Mouse (Mus musculus) lung, adult 2 months (tissue): ENCODE results near the gene Inha. TPM values are rescaled to one million over a fixed set of nuclear protein-coding genes. Genes with fewer than 3 reads are reported as not detected.

Source experiments
- DNase-seq: peaks from one replicate; pipeline ENCODE4 v3.0.0; 2022
- H3K4me1 ChIP-seq: fragments of 200-500 bp; 2 replicates; pipeline ENCODE4 v1.6.1; 2011; ENCODE audit warnings: low read length; ENCODE audit not compliant: control insufficient read depth, insufficient read depth
- H3K4me3 ChIP-seq: fragments of 200-500 bp; replicated peaks from 2 replicates; pipeline ENCODE3; 2011; ENCODE audit warnings: low read depth, mild to moderate bottlenecking, control low read depth, low read length; ENCODE audit errors: extremely low read depth
- CTCF ChIP-seq: fragments of 200-500 bp; IDR thresholded peaks from 2 replicates; pipeline ENCODE4 v1.5.1; 2011; ENCODE audit warnings: mild to moderate bottlenecking, low read length, control low read depth; ENCODE audit not compliant: insufficient read depth
- POLR2A ChIP-seq: fragments of 200-500 bp; IDR thresholded peaks from 2 replicates; pipeline ENCODE4 v1.6.1; 2011; ENCODE audit warnings: low read depth, mild to moderate bottlenecking, control low read depth, low read length, borderline replicate concordance; ENCODE audit errors: extremely low read depth
- WGBS: fragments of 180-500 bp; shearing (Covaris S2); methylation state at CpG from one replicate; pipeline ENCODE4 v1.1.7; 2018; 5-methylcytosine and 5-hydroxymethylcytosine counted together
- polyA plus RNA-seq: library from polyadenylated mRNA; depleted of rRNA; stranded (reverse); fragments of >200 nt; gene quantifications from 2 replicates; pipeline ENCODE4 v1.2.3, GENCODE M21; 2012; rRNA removed

Inha gene
- polyA plus RNA-seq, result 13.6 and 14.3 TPM in 2 replicates

DNA sequence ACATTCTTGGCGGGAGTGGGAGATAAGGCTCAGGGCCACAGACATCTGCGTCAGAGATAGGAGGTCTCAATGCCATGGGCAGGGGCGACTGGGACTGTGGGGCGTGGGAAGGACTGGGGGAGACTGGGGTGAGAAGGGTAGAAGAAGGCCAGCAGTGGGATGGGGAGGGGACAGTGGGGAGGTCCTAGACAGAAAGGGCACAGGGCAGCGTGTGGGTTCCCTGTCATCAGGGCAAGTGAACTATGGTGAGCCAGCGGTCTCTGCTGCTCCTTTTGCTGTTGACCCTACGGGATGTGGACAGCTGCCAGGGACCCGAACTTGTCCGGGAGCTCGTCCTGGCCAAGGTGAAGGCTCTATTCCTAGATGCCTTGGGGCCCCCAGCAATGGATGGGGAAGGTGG lies at the start of gene Inha:
Gene Inha, plus strand, starts transcription at position 72 of the 400 bp plus-strand sequence.
- 78% methylated on average over 10 of the region's 10 CpGs for WGBS
- H3K4me3 ChIP-seq, result peak within 1 kb of the TSS; percentile 73
- TF ChIP-seq POLR2A (no peak), CTCF (no peak)
- H3K4me1 ChIP-seq, result no peaks in the 10 kb centered on the region
- DNase-seq, result no peak

DNA sequence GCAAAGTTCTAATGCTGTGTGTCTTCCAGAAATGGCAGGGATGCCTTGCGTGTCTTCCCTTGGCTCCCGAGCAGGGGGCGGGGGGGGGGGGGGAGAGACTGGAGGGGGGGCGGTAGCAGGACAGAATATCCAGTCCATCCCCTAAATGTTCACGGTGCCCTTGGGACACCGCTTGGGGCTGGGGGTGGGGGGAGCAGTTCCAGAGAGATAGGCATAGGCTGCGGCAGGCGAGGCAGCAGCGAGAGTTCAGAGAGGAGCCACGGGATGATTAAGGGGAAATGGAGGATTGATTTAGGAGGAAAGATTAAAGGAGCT lies 49.2 kb upstream of the Inha start:
- H3K4me1 ChIP-seq, result 0 out of 2 replicates have a peak, but pooled peaks cover 5% of the 10 kb centered on the region
- H3K4me3 ChIP-seq, result no peak overlapping the region
- TF ChIP-seq POLR2A, result no peak
- no peak for TF ChIP-seq CTCF
- WGBS, result 8% methylated on average over 10 of the region's 10 CpGs
- no peak for DNase-seq

DNA sequence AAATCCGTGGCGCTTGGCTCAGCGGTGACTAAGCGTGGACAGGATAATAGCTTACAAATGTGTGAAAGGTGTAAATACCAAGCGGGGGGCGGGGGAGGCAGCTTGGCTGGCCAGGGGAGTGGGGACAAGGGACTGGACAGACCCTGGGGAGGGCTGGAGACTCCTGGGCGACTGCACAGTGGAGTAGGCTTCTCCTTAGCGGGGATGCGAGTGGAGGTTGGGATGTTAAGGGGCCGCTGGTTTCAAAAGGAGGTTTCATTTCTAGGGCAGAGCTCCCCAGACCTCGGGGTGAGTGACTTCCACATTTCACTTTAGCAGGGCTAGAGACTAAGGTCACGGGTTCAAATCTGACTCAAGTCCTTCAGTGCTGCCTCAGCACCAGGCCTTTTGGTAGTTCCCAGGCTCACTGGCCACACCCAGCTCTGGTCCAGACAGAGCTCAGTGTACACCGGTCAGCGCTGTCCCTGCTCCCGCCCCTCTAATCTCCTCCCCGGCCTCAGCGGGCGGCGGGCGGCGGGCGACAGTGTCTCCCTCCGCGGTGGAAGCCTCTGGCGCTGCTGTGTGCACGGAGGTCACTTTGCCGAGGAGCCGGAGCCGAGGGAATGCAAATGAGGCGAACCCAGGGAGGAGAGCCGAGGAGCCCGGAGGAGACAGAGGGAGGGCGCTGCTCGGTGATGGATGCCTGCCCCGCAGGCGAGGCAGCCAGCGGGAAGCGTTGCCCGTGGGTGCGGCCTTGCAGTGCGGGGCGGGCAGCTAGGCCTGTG lies 48.7 kb upstream of the Inha start:
- Histone ChIP-seq H3K4me3 (no peak overlapping the region), H3K4me1 (0 out of 2 replicates have a peak, but pooled peaks cover 5% of the 10 kb centered on the region)
- no peak for DNase-seq
- TF ChIP-seq POLR2A (no peak), CTCF (no peak)
- 4% methylated on average over 42 of the region's 42 CpGs for WGBS

DNA sequence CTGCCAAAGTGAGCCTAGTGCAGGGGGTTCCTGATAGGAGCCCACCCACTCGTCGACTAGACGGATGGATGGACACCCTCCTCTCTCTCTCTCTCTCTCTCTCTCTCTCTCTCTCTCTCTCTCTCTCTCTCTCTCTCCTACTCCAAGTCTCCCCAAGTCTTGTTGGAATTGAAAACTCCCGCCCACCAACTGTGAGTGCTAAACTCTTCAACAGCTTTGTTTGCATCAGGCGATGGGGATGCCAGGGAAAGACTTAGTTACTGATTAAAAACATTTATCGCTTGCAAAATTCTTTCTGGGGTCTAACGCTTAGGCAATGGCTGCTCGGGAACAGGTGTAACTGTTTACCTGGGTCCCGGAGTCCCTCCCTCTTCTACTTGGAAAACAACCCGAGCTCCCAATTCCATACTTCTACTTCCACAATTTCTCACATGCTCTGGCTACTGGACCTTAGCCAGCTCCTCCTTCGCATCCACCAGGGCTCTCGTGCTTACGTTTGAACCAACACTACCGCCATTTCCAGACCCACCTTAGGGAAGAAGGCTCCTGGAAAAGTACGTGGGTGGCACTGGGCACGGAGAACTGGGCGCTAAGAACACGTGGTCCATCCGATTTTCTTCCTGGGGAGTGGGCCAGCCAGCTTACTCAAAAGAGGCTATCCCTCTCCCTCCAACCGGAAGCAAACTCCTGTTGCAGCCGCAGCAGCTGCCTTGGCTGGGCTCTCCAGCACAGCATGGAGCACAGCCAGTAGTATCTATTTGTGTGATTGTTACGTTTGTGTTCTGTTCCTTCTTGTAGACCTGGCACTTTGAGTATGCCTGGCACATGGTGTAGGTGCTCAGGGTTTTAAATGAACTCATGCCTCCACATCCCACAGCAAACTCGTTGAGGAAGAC lies 47.8 kb upstream of the Inha start:
- no peak overlapping the region for H3K4me3 ChIP-seq
- 0 out of 2 replicates have a peak, but pooled peaks cover 5% of the 10 kb centered on the region for H3K4me1 ChIP-seq
- no peak for DNase-seq
- TF ChIP-seq POLR2A (no peak), CTCF (no peak)
- 12% methylated on average over 23 of the region's 23 CpGs for WGBS

DNA sequence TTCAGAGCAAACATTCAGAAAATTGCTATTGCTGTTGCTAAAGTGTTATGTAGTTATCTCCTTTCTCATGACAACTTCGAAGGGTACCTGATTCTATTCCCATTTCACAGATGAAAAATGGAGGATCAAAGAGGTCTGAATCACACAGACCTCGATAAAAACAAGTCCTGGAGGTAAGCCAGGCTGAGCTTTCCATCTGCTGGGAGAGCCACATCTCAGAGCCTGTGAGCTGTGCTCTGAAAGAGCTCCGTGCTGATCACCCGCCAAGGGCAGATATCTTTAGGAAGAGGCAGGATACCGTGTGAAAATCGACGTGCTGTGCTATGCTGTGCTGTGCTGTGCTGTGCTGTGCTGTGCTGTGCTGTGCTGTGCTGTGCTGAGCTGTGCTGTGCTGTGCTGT lies 46.6 kb upstream of the Inha start:
- DNase-seq, result no peak
- TF ChIP-seq POLR2A (no peak), CTCF (no peak)
- 57% methylated on average over 7 of the region's 7 CpGs for WGBS
- Histone ChIP-seq H3K4me1 (0 out of 2 replicates have a peak, but pooled peaks cover 5% of the 10 kb centered on the region), H3K4me3 (no peak overlapping the region)

DNA sequence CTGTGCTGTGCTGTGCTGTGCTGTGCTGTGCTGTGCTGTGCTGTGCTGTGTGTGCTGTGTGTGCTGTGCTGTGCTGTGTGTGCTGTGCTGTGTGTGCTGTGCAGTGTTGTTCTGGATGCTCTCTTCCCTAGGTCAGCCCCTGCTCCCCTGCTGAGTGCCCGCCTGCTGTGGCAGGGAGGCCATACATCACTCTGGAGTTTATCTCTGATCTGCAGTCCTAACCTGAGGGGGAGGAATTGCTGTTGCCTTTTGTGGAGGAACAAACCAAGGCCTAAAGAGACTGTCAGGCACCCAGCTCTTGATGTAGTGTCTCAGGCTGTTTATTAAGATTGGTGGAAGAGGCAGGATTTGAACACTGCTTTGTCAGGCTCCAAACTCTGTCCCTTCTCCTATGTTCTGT lies 44.2 kb upstream of the Inha start:
- DNase-seq, result no peak
- Histone ChIP-seq H3K4me3 (no peak overlapping the region), H3K4me1 (0 out of 2 replicates have a peak, but pooled peaks cover 5% of the 10 kb centered on the region)
- WGBS, result 43% methylated on average over 1 of the region's 1 CpGs
- TF ChIP-seq CTCF (no peak), POLR2A (no peak)

DNA sequence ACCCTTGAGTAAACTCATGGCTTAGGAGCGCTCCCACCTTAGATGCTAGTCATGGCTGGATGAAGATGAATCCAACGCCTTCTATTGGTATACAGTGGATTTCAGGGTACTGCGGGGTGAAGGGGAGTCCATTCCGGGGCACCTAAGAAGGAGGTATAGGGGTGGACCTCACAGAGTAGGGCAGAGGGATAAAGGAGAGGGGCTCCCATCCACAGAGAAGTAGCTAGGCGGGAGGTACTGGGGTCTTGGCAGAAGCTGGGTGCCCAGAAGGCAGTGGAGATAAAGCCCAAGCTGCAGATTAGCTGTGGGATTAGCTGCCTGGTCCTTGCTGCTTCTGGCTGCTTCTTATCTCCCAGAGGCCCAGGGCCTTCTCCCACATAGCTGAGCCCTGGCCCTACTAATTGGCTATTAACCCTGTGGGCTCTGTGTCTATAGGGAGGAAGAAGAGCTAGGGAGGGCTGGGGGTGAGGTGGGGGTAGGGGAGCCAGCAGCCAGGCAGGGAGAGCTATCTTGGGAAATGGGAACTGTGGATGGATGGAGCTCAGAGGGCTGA lies 43.1 kb upstream of the Inha start:
- Histone ChIP-seq H3K4me3 (no peak overlapping the region), H3K4me1 (0 out of 2 replicates have a peak, but pooled peaks cover 2% of the 10 kb centered on the region)
- TF ChIP-seq CTCF (no peak), POLR2A (no peak)
- DNase-seq, result no peak
- 80% methylated on average over 5 of the region's 5 CpGs for WGBS

DNA sequence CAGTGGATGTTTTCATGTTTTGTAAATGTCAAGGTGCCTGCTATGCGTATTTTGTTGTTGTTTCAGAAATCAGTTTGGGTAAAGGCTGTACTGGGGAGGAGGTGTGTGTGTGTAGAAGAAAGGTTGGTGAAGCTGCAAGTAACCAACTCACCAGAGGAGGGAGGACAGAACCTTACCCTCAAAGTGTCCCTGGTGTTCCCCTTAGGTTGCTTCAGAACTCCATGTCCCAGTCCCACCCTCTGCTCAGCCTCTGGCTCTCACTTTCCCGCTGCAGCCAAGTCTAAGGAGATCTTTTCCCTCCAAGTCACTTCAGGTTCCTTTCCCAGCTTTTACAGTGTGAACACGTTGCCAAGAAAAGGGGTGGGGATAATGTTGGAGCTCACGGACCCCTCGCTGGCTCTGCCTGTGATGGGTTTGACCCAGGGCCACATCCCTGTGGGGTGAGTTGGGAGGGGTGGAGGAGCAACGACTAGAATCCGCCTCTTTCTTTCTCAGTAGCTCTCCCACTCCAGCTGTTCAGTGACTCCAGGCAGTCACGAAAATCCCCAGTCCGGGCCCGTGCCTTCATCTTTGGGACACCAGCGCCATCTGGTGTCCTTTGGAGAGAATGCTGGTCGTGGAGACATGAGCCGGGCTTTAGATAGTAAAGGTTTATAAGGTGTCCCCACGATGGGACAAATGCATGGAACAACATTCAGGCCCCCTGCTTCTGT lies 39.5 kb upstream of the Inha start:
- no peak overlapping the region for H3K4me3 ChIP-seq
- peak; percentile 68 for DNase-seq
- no peaks in the 10 kb centered on the region for H3K4me1 ChIP-seq
- WGBS, result 8% methylated on average over 14 of the region's 14 CpGs
- no peak for TF ChIP-seq POLR2A
- peak; percentile 77 for TF ChIP-seq CTCF
